Mouse (Mus musculus) ovary, adult 18-20 months (tissue): ENCODE results near the gene Rxra.

Experiments
- DNase-seq: peaks from one replicate; pipeline ENCODE4 v3.0.0; 2022; ENCODE audit warnings: low spot score, mixed read lengths

Gene Rxra

DNA sequence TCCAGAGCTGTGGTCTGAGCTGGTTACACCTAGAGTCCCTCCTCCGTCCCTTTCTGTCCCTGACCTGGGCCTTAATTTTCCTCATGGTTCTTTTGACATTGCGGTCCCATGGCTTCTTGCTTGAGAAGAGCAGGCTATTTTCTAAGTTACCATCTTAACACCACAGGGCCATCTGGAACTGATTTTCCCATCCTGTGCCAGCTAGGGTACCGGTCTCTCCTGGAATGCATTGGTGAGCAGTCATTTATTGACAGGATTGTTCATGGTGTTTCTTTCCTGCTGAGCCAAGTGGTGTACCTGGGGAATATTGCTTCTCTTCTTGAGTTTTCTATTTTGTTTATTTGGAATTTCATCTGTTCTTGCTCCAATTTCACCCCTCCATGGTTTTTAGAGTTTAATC lies 131.4 kb downstream of the Rxra start:
- DNase-seq = no peak

DNA sequence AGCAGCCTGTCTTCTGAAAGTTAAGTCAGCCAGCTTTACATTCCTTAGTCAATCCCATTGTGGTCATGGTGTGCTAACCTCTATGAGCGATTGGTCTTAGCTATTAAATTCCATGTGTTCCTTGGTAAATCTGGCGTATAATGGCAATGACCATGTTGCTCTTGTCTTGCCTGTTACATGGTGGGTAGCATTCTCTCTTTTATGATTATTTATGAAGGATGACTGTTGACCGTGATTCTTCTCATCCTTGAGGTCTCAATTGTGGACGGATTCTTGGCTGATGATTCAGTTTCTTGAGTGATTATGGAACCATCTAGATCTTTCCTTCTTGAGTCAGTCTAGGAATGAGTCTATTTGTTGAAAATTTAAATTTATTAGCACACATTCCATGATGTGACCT lies 133.7 kb downstream of the Rxra start:
- no peak for DNase-seq
